Mouse (Mus musculus): ENCODE data around the gene Sergef.
"Not testable (repeated sequence)": the region's sequence is repeated elsewhere in the genome, so short reads cannot be mapped to it uniquely, and the experiment has no call there.

Sergef gene

GRCm38 (mm10) chr7:46572803-46573594 is 66.6 kb downstream of the Sergef start:
- DNase-seq, result no peak

- not testable (repeated sequence) for DNase-seq
These were observed 70.1 kb downstream of the Sergef start for GRCm38 (mm10) chr7:46569509-46569908.

- DNase-seq, result no peak
These were observed 73.1 kb downstream of the Sergef start for GRCm38 (mm10) chr7:46566318-46567007.

- DNase-seq, result no peak
These were observed 74.2 kb downstream of the Sergef start for GRCm38 (mm10) chr7:46565374-46565773.

GRCm38 (mm10) chr7:46563801-46564200 is 75.8 kb downstream of the Sergef start:
- no peak for DNase-seq

GRCm38 (mm10) chr7:46560061-46560460 is 79.5 kb downstream of the Sergef start:
- DNase-seq, result no peak

- no peak for DNase-seq
These were observed 80.0 kb downstream of the Sergef start for GRCm38 (mm10) chr7:46559643-46560042.

GRCm38 (mm10) chr7:46559006-46559405 is 80.6 kb downstream of the Sergef start:
- DNase-seq, result no peak

- no peak for DNase-seq
These were observed 81.6 kb downstream of the Sergef start for GRCm38 (mm10) chr7:46557996-46558395.

GRCm38 (mm10) chr7:46557387-46557786 is 82.2 kb downstream of the Sergef start:
- no peak for DNase-seq

GRCm38 (mm10) chr7:46556358-46557118 is 83.1 kb downstream of the Sergef start:
- no peak for DNase-seq

- no peak for DNase-seq
These were observed 83.9 kb downstream of the Sergef start for GRCm38 (mm10) chr7:46555731-46556130.

- DNase-seq, result no peak
These were observed 84.8 kb downstream of the Sergef start for GRCm38 (mm10) chr7:46554855-46555254.

- no peak for DNase-seq
These were observed 85.6 kb downstream of the Sergef start for GRCm38 (mm10) chr7:46554003-46554402.

GRCm38 (mm10) chr7:46551935-46552752 is 87.5 kb downstream of the Sergef start:
- DNase-seq, result no peak

- DNase-seq, result no peak
These were observed 88.4 kb downstream of the Sergef start for GRCm38 (mm10) chr7:46551173-46551572.

- DNase-seq, result no peak
These were observed 91.5 kb downstream of the Sergef start for GRCm38 (mm10) chr7:46548124-46548523.

GRCm38 (mm10) chr7:46547642-46548041 is 92.0 kb downstream of the Sergef start:
- no peak for DNase-seq

- no peak for DNase-seq
These were observed 93.1 kb downstream of the Sergef start for GRCm38 (mm10) chr7:46546539-46546938.

GRCm38 (mm10) chr7:46544195-46544641 is 95.4 kb downstream of the Sergef start:
- DNase-seq, result peak; percentile 46

- DNase-seq, result no peak
These were observed 97.5 kb downstream of the Sergef start for GRCm38 (mm10) chr7:46542117-46542516.

- no peak for DNase-seq
These were observed 99.0 kb downstream of the Sergef start for GRCm38 (mm10) chr7:46540616-46541015.
